Mouse (Mus musculus) ES-E14 (cell line): ENCODE data around the gene Ociad1. TPM values are rescaled to one million over a fixed set of nuclear protein-coding genes. Genes with fewer than 3 reads are reported as not detected.

Experiments
- DNase-seq: peaks from one replicate; pipeline ENCODE4 v3.0.0-alpha.2; 2013; ENCODE audit warnings: low read depth, low spot score
- H3K27ac ChIP-seq: 2 replicates; pipeline ENCODE4 v1.5.1; 2012; ENCODE audit warnings: low read depth, mild to moderate bottlenecking, low read length, moderate library complexity, mixed read lengths; ENCODE audit not compliant: poor library complexity, insufficient read depth, severe bottlenecking
- H3K36me3 ChIP-seq: 2 replicates; pipeline ENCODE4 v1.6.1; 2012; ENCODE audit warnings: mild to moderate bottlenecking, low read length, moderate library complexity, mixed read lengths; ENCODE audit not compliant: control insufficient read depth, poor library complexity, insufficient read depth, severe bottlenecking
- H3K4me1 ChIP-seq, 2 experiments: fragments of 150-350 bp in 1 of 2; sonication (generic) in 1 of 2; 2 replicates each; pipeline ENCODE4 v1.6.1; 2012; ENCODE audit warnings: low read length in 2 of 2, mild to moderate bottlenecking in 1 of 2, mixed read lengths in 1 of 2; ENCODE audit not compliant: control insufficient read depth in 2 of 2, insufficient read depth in 2 of 2, poor library complexity in 1 of 2
- H3K4me3 ChIP-seq, 2 experiments: fragments of 150-350 bp in 1 of 2; sonication (generic) in 1 of 2; 2 replicates each; pipeline ENCODE4 v1.5.1; 2012; ENCODE audit warnings: low read length in 2 of 2, low read depth in 1 of 2, mild to moderate bottlenecking in 1 of 2, mixed read lengths in 1 of 2; ENCODE audit not compliant: insufficient read depth in 1 of 2, poor library complexity in 1 of 2, severe bottlenecking in 1 of 2
- H3K9ac ChIP-seq: 2 replicates; pipeline ENCODE4 v1.6.1; 2012; ENCODE audit warnings: low read depth, mild to moderate bottlenecking, low read length, mixed read lengths; ENCODE audit not compliant: poor library complexity, insufficient read depth, severe bottlenecking
- H3K9me3 ChIP-seq: fragments of 150-350 bp; sonication (generic); 2 replicates; pipeline ENCODE4 v1.6.1; 2012; ENCODE audit warnings: low read depth, mild to moderate bottlenecking, low read length; ENCODE audit not compliant: control insufficient read depth, insufficient read depth
- CHD2 ChIP-seq: IDR thresholded peaks from 2 replicates; pipeline ENCODE4 v1.6.1; 2014; ENCODE audit warnings: mild to moderate bottlenecking, low read depth, low read length, inconsistent platforms
- HCFC1 ChIP-seq: IDR thresholded peaks from 2 replicates; pipeline ENCODE4 v1.6.1; 2012; ENCODE audit warnings: low read length, inconsistent platforms, borderline replicate concordance; ENCODE audit not compliant: insufficient read depth
- MAFK ChIP-seq: IDR thresholded peaks from 2 replicates; pipeline ENCODE4 v1.6.1; 2014; ENCODE audit warnings: mild to moderate bottlenecking, low read depth, low read length, inconsistent platforms; ENCODE audit not compliant: insufficient read depth
- ZC3H11A ChIP-seq: IDR thresholded peaks from 2 replicates; pipeline ENCODE4 v1.6.1; 2012; ENCODE audit warnings: low read depth, mild to moderate bottlenecking, inconsistent platforms, low read length, borderline replicate concordance
- ZNF384 ChIP-seq: IDR thresholded peaks from 2 replicates; pipeline ENCODE4 v1.6.1; 2012; ENCODE audit warnings: low read depth, low read length, inconsistent platforms
- in situ Hi-C, 2 experiments: fragments of 600-800 bp; cut with MboI; formaldehyde crosslinking; loops; one replicate each; pipeline ENCODE4 v1.15.1; 2025; ENCODE audit warnings: low sequenced_read_pairs in 2 of 2, inconsistent platforms in 1 of 2; ENCODE audit not compliant: unreplicated experiment in 2 of 2
- total RNA-seq: library from RNA; depleted of rRNA; stranded (reverse); fragments of 300-350 nt; gene quantifications from 2 replicates; pipeline ENCODE4 v1.2.3, GENCODE M21; 2012

Gene Ociad1
- total RNA-seq, 1 experiment, result 123 TPM

DNA sequence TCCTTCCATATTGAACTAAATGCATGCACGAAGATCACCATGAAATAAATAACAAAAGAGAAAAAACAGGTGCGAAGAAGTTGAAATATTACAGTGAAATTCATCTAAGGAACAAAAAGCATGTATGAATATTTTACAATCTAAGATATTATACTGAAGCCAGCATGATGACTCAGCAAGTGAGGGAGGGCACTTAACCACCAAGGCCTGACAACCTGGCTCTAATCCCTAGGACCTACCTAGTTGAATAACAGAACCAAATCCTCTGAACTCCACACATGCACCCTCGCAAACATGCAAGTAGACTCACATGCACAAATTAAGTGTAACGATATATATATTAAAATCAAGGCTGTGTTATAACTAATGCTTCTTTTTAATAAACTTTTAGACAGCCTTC, 43.2 kb upstream of the Ociad1 start:
- H3K9me3 ChIP-seq, result no peaks in the 10 kb centered on the region
- H3K4me3 ChIP-seq, result no peak overlapping the region
- H3K4me1 ChIP-seq, result 0 out of 4 replicates have a peak, but pooled peaks cover 2 to 4% of the 10 kb centered on the region in 2 experiments
- in situ Hi-C loops, result no loop called here
- no peak overlapping the region for H3K9ac ChIP-seq
- no peak for DNase-seq
- H3K27ac ChIP-seq, result no peak overlapping the region
- TF ChIP-seq ZNF384 (no peak), CHD2 (no peak), MAFK (no peak), HCFC1 (no peak), ZC3H11A (no peak)
- H3K36me3 ChIP-seq, result peaks cover 2% of the 10 kb centered on the region; the same call in 1 of the 2 replicates

DNA sequence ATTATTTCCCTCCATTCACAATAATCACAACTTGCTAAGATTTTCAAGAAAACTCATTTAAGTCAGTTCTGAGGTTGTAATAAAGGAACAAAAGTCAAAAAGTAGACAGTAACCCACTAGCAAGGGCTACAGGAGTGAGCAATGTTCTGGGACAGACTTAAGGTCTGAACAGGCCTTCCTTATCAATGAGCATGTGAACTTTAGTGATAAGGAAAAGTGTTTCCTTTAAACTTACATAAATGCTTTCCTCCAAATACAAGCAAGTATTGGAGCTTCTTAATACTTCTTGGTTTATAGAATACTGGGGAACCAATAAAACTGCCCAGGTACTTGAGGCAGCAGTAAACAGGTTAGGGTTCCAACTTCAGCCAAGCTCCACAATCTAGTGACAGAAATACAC, 39.8 kb upstream of the Ociad1 start:
- peaks cover 0 to 8% of the 10 kb centered on the region in 2 experiments; a peak in 1 of 4 replicates for H3K4me1 ChIP-seq
- peaks cover 2% of the 10 kb centered on the region; the same call in 1 of the 2 replicates for H3K36me3 ChIP-seq
- H3K27ac ChIP-seq, result no peak overlapping the region
- no peak for DNase-seq
- H3K4me3 ChIP-seq, result no peak overlapping the region
- H3K9me3 ChIP-seq, result no peaks in the 10 kb centered on the region
- in situ Hi-C loops, result no loop called here
- TF ChIP-seq ZNF384 (no peak), MAFK (no peak), CHD2 (no peak), ZC3H11A (no peak), HCFC1 (no peak)
- no peak overlapping the region for H3K9ac ChIP-seq

DNA sequence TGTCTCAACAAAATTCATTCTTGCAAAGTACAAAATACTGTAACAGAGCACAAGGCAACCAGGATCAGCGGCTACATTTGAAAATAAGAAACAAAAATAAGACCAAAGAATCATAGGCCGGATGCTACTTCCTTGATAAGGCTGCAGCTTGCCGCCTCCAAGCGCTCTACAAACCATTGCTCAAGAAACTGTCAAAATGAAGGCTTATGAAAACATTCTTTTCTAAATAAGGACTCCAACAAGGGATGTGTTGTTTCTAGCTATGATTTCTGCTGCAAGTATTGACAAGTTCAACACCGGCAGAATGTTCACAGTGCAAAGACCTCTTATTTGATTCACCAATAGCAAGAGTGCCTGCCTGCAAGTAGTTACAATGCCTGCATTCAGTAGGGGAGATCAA, 37.9 kb upstream of the Ociad1 start:
- Histone ChIP-seq H3K4me1 (peaks cover 0 to 8% of the 10 kb centered on the region in 2 experiments; a peak in 1 of 4 replicates), H3K9me3 (no peaks in the 10 kb centered on the region), H3K4me3 (peak overlapping the region; percentile 82 to 99), H3K27ac (no peak overlapping the region), H3K36me3 (no peaks in the 10 kb centered on the region; the same call in 1 of the 2 replicates), H3K9ac (no peak overlapping the region; the same call in 1 of the 2 replicates)
- TF ChIP-seq HCFC1 (no peak), CHD2 (no peak), ZC3H11A (no peak), MAFK (no peak), ZNF384 (no peak)
- DNase-seq, result no peak
- in situ Hi-C loops, result no loop called here

DNA sequence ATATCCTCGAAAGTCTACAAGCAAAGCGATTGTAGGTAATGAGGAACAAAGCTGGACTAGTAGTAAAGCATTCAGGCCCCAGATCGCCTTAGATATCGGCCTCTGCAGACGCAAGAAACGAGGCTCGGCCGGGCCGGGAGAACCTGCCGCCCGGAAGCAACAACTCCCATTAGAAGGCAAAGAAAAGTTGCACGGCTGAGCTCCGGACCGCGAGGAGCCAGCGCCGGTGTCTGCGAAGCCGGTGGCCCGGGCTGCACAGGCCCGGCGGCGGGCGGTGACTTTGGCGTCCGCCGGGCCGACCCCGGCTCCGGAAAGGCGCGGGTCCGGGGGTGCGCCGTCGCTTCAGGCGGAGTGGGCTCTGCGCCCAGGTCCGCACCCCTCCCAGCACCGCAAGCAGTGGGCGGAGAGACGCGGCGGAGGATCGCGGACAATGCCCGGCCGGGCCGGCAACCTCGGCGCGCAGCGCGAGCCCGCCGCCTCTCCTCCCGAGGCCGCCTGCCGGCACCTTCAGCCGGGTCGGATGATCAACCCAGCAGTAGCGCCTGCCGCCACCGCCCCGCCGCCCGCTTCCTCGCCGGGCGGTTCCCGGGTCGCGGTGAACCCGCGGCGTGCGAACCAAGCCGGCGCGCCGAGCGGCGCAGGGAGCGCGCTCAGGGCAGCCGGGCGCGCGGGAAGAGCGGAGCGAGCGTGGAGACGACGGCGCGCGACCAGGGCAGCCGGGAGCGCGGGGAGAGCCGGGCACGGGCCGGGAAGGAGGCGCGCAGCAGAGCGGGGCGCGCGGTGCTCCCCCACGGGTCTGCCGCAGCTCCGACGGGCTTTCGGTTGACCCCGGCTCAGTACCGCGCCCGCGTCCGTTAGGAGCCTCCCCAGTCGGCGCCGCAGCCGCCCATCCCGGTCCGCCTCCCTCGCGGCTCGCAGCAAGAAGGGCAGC, 37.0 kb upstream of the Ociad1 start:
- no peaks in the 10 kb centered on the region; the same call in 1 of the 2 replicates for H3K36me3 ChIP-seq
- no peak for DNase-seq
- H3K9ac ChIP-seq, result peak overlapping the region; percentile 87
- H3K9me3 ChIP-seq, result no peaks in the 10 kb centered on the region
- H3K27ac ChIP-seq, result peak overlapping the region; percentile 68
- peaks cover 0 to 8% of the 10 kb centered on the region in 2 experiments; a peak in 1 of 4 replicates for H3K4me1 ChIP-seq
- TF ChIP-seq ZNF384 (no peak), HCFC1 (no peak), CHD2 (no peak), MAFK (no peak), ZC3H11A (no peak)
- peak overlapping the region; percentile 82 to 99 for H3K4me3 ChIP-seq
- in situ Hi-C loops, result no loop called here
